In genomic region chr17:35164218-35164567, GRCm38 (mm10) we compare ENCODE assay signal across 7 mouse cellular contexts. TPM values are rescaled to one million over a fixed set of nuclear protein-coding genes. Genes with fewer than 3 reads are reported as not detected.
DNase-seq lines count a peak whose midpoint lies in the region; ATAC-seq and TF ChIP-seq lines count a peak whose summit lies in the region.

No protein-coding gene starts in this region.

- H3K27ac ChIP-seq in spleen, adult 2 months (ENCODE audit: insufficient read depth, low read length): peak overlapping the region; percentile 86
- H3K27ac ChIP-seq in forebrain, embryonic 12.5 days: peak overlapping the region; percentile 98
- H3K27ac ChIP-seq in liver, adult 2 months (replicated peaks; ENCODE audit: insufficient read depth, low read depth, low read length): peak overlapping the region; percentile 68
- H3K27ac ChIP-seq in stomach, embryonic 16.5 days (ENCODE audit: low read length): peak overlapping the region; percentile 96

- peaks cover 28% of the 10 kb centered on the region for H3K36me3 ChIP-seq in spleen, adult 2 months (ENCODE audit: control insufficient read depth, insufficient read depth, low read length)
- H3K36me3 ChIP-seq in forebrain, embryonic 12.5 days (replicated peaks): peaks cover 36% of the 10 kb centered on the region
- peaks cover 27% of the 10 kb centered on the region for H3K36me3 ChIP-seq in liver, adult 2 months (ENCODE audit: control insufficient read depth, insufficient read depth, low read length)
- peaks cover 23% of the 10 kb centered on the region for H3K36me3 ChIP-seq in stomach, embryonic 16.5 days (ENCODE audit: control insufficient read depth, insufficient read depth, low read length)

- peak overlapping the region; percentile 96 for H3K4me2 ChIP-seq in forebrain, embryonic 12.5 days
- H3K4me2 ChIP-seq in stomach, embryonic 16.5 days (ENCODE audit: low read depth, low read length): peak overlapping the region; percentile 95

- no peak for TF ChIP-seq POLR2A in spleen, adult 2 months (IDR thresholded peaks at IDR 0.05; ENCODE audit: low read depth, low read length)
- TF ChIP-seq POLR2A in liver, adult 2 months (IDR thresholded peaks at IDR 0.05; ENCODE audit: extremely low read depth, insufficient read depth, low read length): no peak

- peak overlapping the region; percentile 84 for H3K4me3 ChIP-seq in spleen, adult 2 months (ENCODE audit: extremely low read depth, insufficient read depth, insufficient read length)
- peak overlapping the region; percentile 99 for H3K4me3 ChIP-seq in forebrain, embryonic 12.5 days (replicated peaks)
- peak overlapping the region; percentile 93 for H3K4me3 ChIP-seq in liver, adult 2 months (ENCODE audit: insufficient read depth, low read depth, low read length)
- H3K4me3 ChIP-seq in stomach, embryonic 16.5 days (replicated peaks; ENCODE audit: low read length): peak overlapping the region; percentile 99

- DNase-seq in spleen, adult 2 months (ENCODE audit: low read depth in 1 of 2, low spot score in 2 of 2): no peak
- DNase-seq in spleen, postnatal 10 days (ENCODE audit: low spot score in 2 of 2): no peak
- no peak for DNase-seq in liver, adult 2 months (ENCODE audit: extremely low read depth, low read depth, low spot score)
- no peak for DNase-seq in thymus, postnatal 0 days (ENCODE audit: low spot score)
- DNase-seq in right cerebral cortex, postnatal 4 days: no peak

- 0% methylated on average over 21 of the region's 28 CpGs for WGBS in spleen, adult 2 months
- under 1% methylated on average over 27 of the region's 28 CpGs for WGBS in forebrain, embryonic 12.5 days
- 0% methylated on average over 27 of the region's 28 CpGs for WGBS in liver, adult 2 months
- WGBS in stomach, embryonic 16.5 days: under 1% methylated on average over 23 of the region's 28 CpGs

- peaks cover 9% of the 10 kb centered on the region; the same call in 1 of the 2 replicates for H3K4me1 ChIP-seq in spleen, adult 2 months (ENCODE audit: control insufficient read depth, insufficient read depth, insufficient read length)
- H3K4me1 ChIP-seq in forebrain, embryonic 12.5 days: peaks cover 32% of the 10 kb centered on the region
- peaks cover 5% of the 10 kb centered on the region for H3K4me1 ChIP-seq in liver, adult 2 months (ENCODE audit: control insufficient read depth, insufficient read depth, low read length)
- H3K4me1 ChIP-seq in stomach, embryonic 16.5 days (ENCODE audit: control insufficient read depth, insufficient read depth, low read length): peaks cover 25% of the 10 kb centered on the region

- no peak for ATAC-seq in forebrain, embryonic 12.5 days (ENCODE audit: low FRiP score)
- ATAC-seq in stomach, embryonic 16.5 days (ENCODE audit: insufficient read depth, low FRiP score): no peak

- H3K9me3 ChIP-seq in forebrain, embryonic 12.5 days: no peaks in the 10 kb centered on the region
- no peaks in the 10 kb centered on the region for H3K9me3 ChIP-seq in stomach, embryonic 16.5 days (replicated peaks; ENCODE audit: control insufficient read depth, low read length)

- peak overlapping the region; percentile 100 for H3K9ac ChIP-seq in forebrain, embryonic 12.5 days
- H3K9ac ChIP-seq in liver, adult 2 months (ENCODE audit: low read depth, low read length): peak overlapping the region; percentile 98
- peak overlapping the region; percentile 100 for H3K9ac ChIP-seq in stomach, embryonic 16.5 days (ENCODE audit: low read length)

- H3K27me3 ChIP-seq in spleen, adult 2 months (ENCODE audit: control insufficient read depth, insufficient read depth, low read length): no peaks in the 10 kb centered on the region
- H3K27me3 ChIP-seq in forebrain, embryonic 12.5 days: no peaks in the 10 kb centered on the region
- H3K27me3 ChIP-seq in liver, adult 2 months (ENCODE audit: control insufficient read depth, insufficient read depth, low read length): no peaks in the 10 kb centered on the region
- H3K27me3 ChIP-seq in stomach, embryonic 16.5 days (ENCODE audit: control insufficient read depth, insufficient read depth, low read length): no peaks in the 10 kb centered on the region

- TF ChIP-seq CTCF in spleen, adult 2 months (IDR thresholded peaks at IDR 0.05; ENCODE audit: extremely low read depth, insufficient read depth, insufficient read length, insufficient replicate concordance): no peak
- no peak for TF ChIP-seq CTCF in liver, adult 2 months (IDR thresholded peaks at IDR 0.05; ENCODE audit: low read depth, low read length)

- H3K79me2 ChIP-seq in liver, adult 2 months (ENCODE audit: control insufficient read depth, insufficient read depth, low read length): peaks cover 34% of the 10 kb centered on the region

RNA-seq across cellular contexts. Expression of gene Prrc2a, which starts 0.5 kb away (rescaled TPM):
- 362 and 462 TPM in 2 replicates for polyA plus RNA-seq in spleen, adult 2 months (2012; rRNA removed)
- 221 and 231 TPM in 2 replicates for polyA plus RNA-seq in forebrain, embryonic 12.5 days (2016; fragmentation: Nextera tagmentation; extraction: Ambion mirVana)
- 12.4 and 23.2 TPM in 2 replicates for total RNA-seq in liver, adult 2 months (2014; rRNA removed)
- 103 and 144 TPM in 2 replicates for polyA plus RNA-seq in liver, adult 2 months (2012; rRNA removed)
- 111 and 125 TPM in 2 replicates for polyA plus RNA-seq in stomach, embryonic 16.5 days (2015; fragmentation: Nextera tagmentation; extraction: Ambion mirVana)
- polyA plus RNA-seq in thymus, postnatal 0 days (2015; fragmentation: Nextera tagmentation; extraction: Ambion mirVana): 81.3 and 113 TPM in 2 replicates

RNA-seq across cellular contexts. Expression of gene Aif1, which starts 11.7 kb away (rescaled TPM):
- polyA plus RNA-seq in spleen, adult 2 months (2012; rRNA removed): 8.3 and 10.2 TPM in 2 replicates
- 4.3 and 4.9 TPM in 2 replicates for polyA plus RNA-seq in forebrain, embryonic 12.5 days (2016; fragmentation: Nextera tagmentation; extraction: Ambion mirVana)
- total RNA-seq in liver, adult 2 months (2014; rRNA removed): 8.6 and 13.3 TPM in 2 replicates
- polyA plus RNA-seq in liver, adult 2 months (2012; rRNA removed): 1.6 and 2.5 TPM in 2 replicates
- 19.9 and 20.2 TPM in 2 replicates for polyA plus RNA-seq in stomach, embryonic 16.5 days (2015; fragmentation: Nextera tagmentation; extraction: Ambion mirVana)
- 45.2 and 47.2 TPM in 2 replicates for polyA plus RNA-seq in thymus, postnatal 0 days (2015; fragmentation: Nextera tagmentation; extraction: Ambion mirVana)

RNA-seq across cellular contexts. Expression of gene Lst1, which starts 24.0 kb away (rescaled TPM):
- 109 and 112 TPM in 2 replicates for polyA plus RNA-seq in spleen, adult 2 months (2012; rRNA removed)
- 4.0 and 4.8 TPM in 2 replicates for polyA plus RNA-seq in forebrain, embryonic 12.5 days (2016; fragmentation: Nextera tagmentation; extraction: Ambion mirVana)
- 10.2 and 13.0 TPM in 2 replicates for total RNA-seq in liver, adult 2 months (2014; rRNA removed)
- polyA plus RNA-seq in liver, adult 2 months (2012; rRNA removed): 5.9 and 11.8 TPM in 2 replicates
- 28.1 and 29.9 TPM in 2 replicates for polyA plus RNA-seq in stomach, embryonic 16.5 days (2015; fragmentation: Nextera tagmentation; extraction: Ambion mirVana)
- 35.3 and 41.8 TPM in 2 replicates for polyA plus RNA-seq in thymus, postnatal 0 days (2015; fragmentation: Nextera tagmentation; extraction: Ambion mirVana)

RNA-seq across cellular contexts. Expression of gene Bag6, which starts 29.2 kb away (rescaled TPM):
- 166 and 202 TPM in 2 replicates for polyA plus RNA-seq in spleen, adult 2 months (2012; rRNA removed)
- polyA plus RNA-seq in forebrain, embryonic 12.5 days (2016; fragmentation: Nextera tagmentation; extraction: Ambion mirVana): 88.9 and 97.8 TPM in 2 replicates
- 28.1 and 40.9 TPM in 2 replicates for total RNA-seq in liver, adult 2 months (2014; rRNA removed)
- polyA plus RNA-seq in liver, adult 2 months (2012; rRNA removed): 88.4 and 119 TPM in 2 replicates
- polyA plus RNA-seq in stomach, embryonic 16.5 days (2015; fragmentation: Nextera tagmentation; extraction: Ambion mirVana): 41.2 and 48.4 TPM in 2 replicates
- 42.3 and 48.0 TPM in 2 replicates for polyA plus RNA-seq in thymus, postnatal 0 days (2015; fragmentation: Nextera tagmentation; extraction: Ambion mirVana)

RNA-seq across cellular contexts. Expression of gene Ltb, which starts 30.0 kb away (rescaled TPM):
- polyA plus RNA-seq in spleen, adult 2 months (2012; rRNA removed): 531 and 756 TPM in 2 replicates
- polyA plus RNA-seq in forebrain, embryonic 12.5 days (2016; fragmentation: Nextera tagmentation; extraction: Ambion mirVana): not detected in 2 replicates
- 1.8 and 3.0 TPM in 2 replicates for total RNA-seq in liver, adult 2 months (2014; rRNA removed)
- 2.6 and 4.7 TPM in 2 replicates for polyA plus RNA-seq in liver, adult 2 months (2012; rRNA removed)
- polyA plus RNA-seq in stomach, embryonic 16.5 days (2015; fragmentation: Nextera tagmentation; extraction: Ambion mirVana): 2.0 TPM in 2 replicates
- 144 and 167 TPM in 2 replicates for polyA plus RNA-seq in thymus, postnatal 0 days (2015; fragmentation: Nextera tagmentation; extraction: Ambion mirVana)
